Mouse (Mus musculus) embryonic facial prominence, embryonic 11.5 days (tissue): Measurements from ENCODE around the gene Rab36. TPM values are rescaled to one million over a fixed set of nuclear protein-coding genes. Genes with fewer than 3 reads are reported as not detected.

ENCODE experiments used
- ATAC-seq: fragments of 200-750 bp; cut with Nextera tagmentation; replicated peaks from 2 replicates; pipeline ENCODE4 v1.8.0; 2017; ENCODE audit warnings: low read depth; ENCODE audit not compliant: insufficient number of reproducible peaks, low FRiP score, low TSS enrichment
- DNase-seq: peaks from one replicate; pipeline ENCODE4 v3.0.0-alpha.2; 2015; ENCODE audit warnings: low spot score
- H3K27ac ChIP-seq: fragments of 300-500 bp; sonication (generic); replicated peaks from 2 replicates; pipeline ENCODE4 v1.5.1; 2014; ENCODE audit warnings: mild to moderate bottlenecking, low read depth, low read length, control low read depth
- H3K27me3 ChIP-seq: fragments of 300-500 bp; sonication (generic); 2 replicates; pipeline ENCODE4 v1.6.1; 2014; ENCODE audit warnings: mild to moderate bottlenecking, low read length, moderate library complexity, mixed read lengths; ENCODE audit not compliant: control insufficient read depth, insufficient read depth
- H3K36me3 ChIP-seq: fragments of 300-500 bp; sonication (generic); replicated peaks from 2 replicates; pipeline ENCODE4 v1.6.1; 2014; ENCODE audit warnings: low read depth, mild to moderate bottlenecking, low read length, moderate library complexity, mixed read lengths; ENCODE audit not compliant: control insufficient read depth, insufficient read depth
- H3K4me1 ChIP-seq: fragments of 300-500 bp; sonication (generic); 2 replicates; pipeline ENCODE4 v1.6.1; 2014; ENCODE audit warnings: low read length, mixed read lengths; ENCODE audit not compliant: control insufficient read depth, insufficient read depth
- H3K4me2 ChIP-seq: fragments of 300-500 bp; sonication (generic); 2 replicates; pipeline ENCODE4 v1.6.1; 2014; ENCODE audit warnings: low read depth, mild to moderate bottlenecking, control low read depth, low read length, moderate library complexity
- H3K4me3 ChIP-seq: fragments of 300-500 bp; sonication (generic); 2 replicates; pipeline ENCODE4 v1.5.1; 2014; ENCODE audit warnings: low read depth, low read length, control low read depth
- H3K9ac ChIP-seq: fragments of 300-500 bp; sonication (generic); replicated peaks from 2 replicates; pipeline ENCODE4 v1.6.1; 2014; ENCODE audit warnings: mild to moderate bottlenecking, control low read depth, low read length
- H3K9me3 ChIP-seq: fragments of 300-500 bp; sonication (generic); replicated peaks from 2 replicates; pipeline ENCODE4 v1.6.1; 2016; ENCODE audit warnings: mild to moderate bottlenecking, low read length, inconsistent platforms, mixed read lengths; ENCODE audit not compliant: control insufficient read depth
- WGBS: fragments of 180-500 bp; shearing (Covaris S2); extraction: QIAGEN DNeasy Blood & Tissue Kit; methylation state at CpG from one replicate; pipeline ENCODE4 v1.1.7; 2014; 5-methylcytosine and 5-hydroxymethylcytosine counted together
- polyA plus RNA-seq: library from polyadenylated mRNA; unstranded; fragments of >200 nt; fragmentation: Nextera tagmentation; extraction: Ambion mirVana; gene quantifications from 2 replicates; pipeline ENCODE4 v1.2.1, GENCODE M21; 2014

Gene Rab36
- polyA plus RNA-seq, 1 experiment from 2014 or later, result 8.5 TPM

DNA sequence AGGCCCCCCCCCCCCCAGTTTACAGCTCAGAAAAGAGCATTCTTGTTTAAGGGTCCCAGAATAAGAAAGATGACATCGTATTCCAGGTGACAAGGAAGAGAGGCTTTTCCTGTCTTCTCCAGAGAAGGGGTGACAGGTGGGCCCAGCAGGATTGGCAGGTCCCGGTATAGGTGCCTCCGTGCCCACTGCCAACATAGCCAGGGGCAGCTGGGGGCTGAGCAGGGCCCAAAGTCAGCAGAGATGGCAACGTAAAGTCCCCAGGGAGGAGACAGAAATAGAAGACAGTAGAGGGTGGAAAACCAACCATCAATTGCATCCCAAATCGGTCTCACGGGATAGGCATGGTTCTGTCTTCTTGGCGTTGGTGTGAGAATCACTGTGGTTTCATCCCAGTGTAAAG lies 11.9 kb downstream of the Rab36 start:
- Histone ChIP-seq H3K4me1 (no peaks in the 10 kb centered on the region), H3K9me3 (no peaks in the 10 kb centered on the region), H3K27me3 (no peaks in the 10 kb centered on the region), H3K27ac (no peak overlapping the region), H3K36me3 (no peaks in the 10 kb centered on the region), H3K4me3 (no peak overlapping the region), H3K9ac (no peak overlapping the region), H3K4me2 (no peak overlapping the region)
- DNase-seq (no peak), ATAC-seq (no peak)
- WGBS, result 94% methylated on average over 7 of the region's 7 CpGs

DNA sequence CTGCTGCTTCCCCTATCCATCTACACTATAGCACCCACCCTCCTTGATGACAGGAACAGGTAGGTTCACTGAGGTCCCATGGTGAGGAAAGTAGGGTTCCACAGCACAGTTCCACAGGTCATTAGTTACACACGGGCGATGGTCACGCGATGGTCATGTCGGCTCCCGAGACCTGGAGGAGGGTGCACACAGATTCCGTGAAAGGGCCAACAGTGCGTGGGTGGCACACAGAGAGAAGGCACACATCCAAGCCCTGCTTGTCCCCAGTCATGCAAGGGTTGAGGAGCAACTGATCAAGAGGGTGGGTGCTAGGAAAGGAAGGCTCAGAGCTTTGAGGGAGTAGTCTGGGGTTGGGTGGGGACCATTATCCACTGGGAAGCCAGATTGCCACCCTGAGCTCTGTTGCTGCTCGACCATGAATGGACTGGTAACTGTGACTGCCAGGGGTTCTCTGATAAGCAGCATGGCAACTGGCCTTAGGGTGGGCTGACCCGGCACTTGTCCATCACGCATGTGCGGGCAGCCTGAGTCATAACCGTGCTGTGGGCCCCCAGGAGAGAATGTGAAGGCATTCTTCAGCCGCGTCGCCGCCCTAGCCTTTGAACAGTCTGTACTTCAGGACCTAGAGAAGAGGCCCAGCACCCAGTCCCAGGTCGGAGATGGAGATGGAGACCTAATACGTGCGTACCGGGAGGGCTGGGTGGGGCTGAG lies 14.7 kb downstream of the Rab36 start:
- no peak overlapping the region for H3K4me2 ChIP-seq
- H3K9ac ChIP-seq, result no peak overlapping the region
- H3K4me3 ChIP-seq, result no peak overlapping the region
- H3K27ac ChIP-seq, result no peak overlapping the region
- DNase-seq, result no peak
- H3K36me3 ChIP-seq, result no peaks in the 10 kb centered on the region
- no peaks in the 10 kb centered on the region for H3K9me3 ChIP-seq
- H3K4me1 ChIP-seq, result no peaks in the 10 kb centered on the region
- 91% methylated on average over 21 of the region's 21 CpGs for WGBS
- no peaks in the 10 kb centered on the region for H3K27me3 ChIP-seq
- ATAC-seq, result no peak

DNA sequence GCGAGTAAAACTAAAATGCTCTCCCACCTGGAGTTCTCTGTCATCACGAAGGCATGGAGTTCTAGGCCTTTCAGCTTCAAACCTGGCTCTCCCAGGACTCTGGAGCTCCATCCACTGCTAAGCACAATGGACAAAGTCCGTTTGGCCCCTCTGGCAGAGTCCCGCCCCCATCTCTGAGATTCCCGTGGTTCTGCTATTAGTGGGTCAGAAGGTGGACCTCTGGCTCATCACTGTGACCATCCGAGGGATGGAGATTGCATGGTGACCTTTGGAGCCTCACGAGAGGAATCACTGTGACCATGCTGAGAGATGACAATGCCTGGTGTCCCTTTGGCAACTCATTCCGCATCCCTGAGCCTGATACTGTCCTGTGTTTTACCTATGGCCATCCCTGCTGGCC lies 16.0 kb downstream of the Rab36 start:
- no peak overlapping the region for H3K4me2 ChIP-seq
- ATAC-seq, result no peak
- H3K4me3 ChIP-seq, result no peak overlapping the region
- H3K4me1 ChIP-seq, result no peaks in the 10 kb centered on the region
- H3K9ac ChIP-seq, result no peak overlapping the region
- H3K36me3 ChIP-seq, result no peaks in the 10 kb centered on the region
- H3K27me3 ChIP-seq, result no peaks in the 10 kb centered on the region
- no peaks in the 10 kb centered on the region for H3K9me3 ChIP-seq
- DNase-seq, result no peak
- WGBS, result 78% methylated on average over 8 of the region's 8 CpGs
- no peak overlapping the region for H3K27ac ChIP-seq

GRCm38 (mm10) chr10:75053655-75054054 lies 16.8 kb downstream of the Rab36 start:
- no peaks in the 10 kb centered on the region for H3K27me3 ChIP-seq
- DNase-seq (no peak), ATAC-seq (no peak)
- no peaks in the 10 kb centered on the region for H3K4me1 ChIP-seq
- H3K36me3 ChIP-seq, result no peaks in the 10 kb centered on the region
- H3K4me2 ChIP-seq, result no peak overlapping the region
- WGBS, result 87% methylated on average over 4 of the region's 4 CpGs
- H3K9ac ChIP-seq, result no peak overlapping the region
- no peaks in the 10 kb centered on the region for H3K9me3 ChIP-seq
- no peak overlapping the region for H3K4me3 ChIP-seq
- H3K27ac ChIP-seq, result no peak overlapping the region

- no peaks in the 10 kb centered on the region for H3K36me3 ChIP-seq
- H3K27me3 ChIP-seq, result no peaks in the 10 kb centered on the region
- H3K4me1 ChIP-seq, result no peaks in the 10 kb centered on the region
- no peak overlapping the region for H3K4me3 ChIP-seq
- H3K27ac ChIP-seq, result no peak overlapping the region
- ATAC-seq (no peak), DNase-seq (no peak)
- H3K9ac ChIP-seq, result no peak overlapping the region
- H3K9me3 ChIP-seq, result no peaks in the 10 kb centered on the region
- H3K4me2 ChIP-seq, result no peak overlapping the region
- WGBS, result 70% methylated on average over 6 of the region's 6 CpGs
Measured at GRCm38 (mm10) chr10:75054125-75054524, 17.3 kb downstream of the Rab36 start.

DNA sequence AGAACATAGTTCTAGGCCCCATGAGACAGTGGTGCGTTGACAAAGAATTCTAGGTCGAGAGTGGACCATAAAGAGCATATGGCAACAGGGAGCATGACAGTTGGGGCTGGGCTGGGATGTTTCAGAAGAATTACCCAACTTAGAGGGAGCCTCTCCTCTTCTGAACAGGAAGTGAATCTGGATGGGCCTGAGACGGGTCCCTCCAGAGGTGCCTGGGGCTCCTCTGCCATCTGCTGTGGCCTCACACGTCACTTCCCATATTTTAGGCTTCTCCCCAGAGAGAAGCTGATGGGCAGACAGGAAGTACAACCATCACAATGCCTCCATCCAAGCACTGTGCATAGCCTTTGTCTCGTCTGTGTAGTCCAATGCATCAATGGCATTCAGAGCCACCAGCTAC lies 18.8 kb downstream of the Rab36 start:
- WGBS, result 65% methylated on average over 5 of the region's 5 CpGs
- Histone ChIP-seq H3K27ac (no peak overlapping the region), H3K4me2 (no peak overlapping the region), H3K9ac (no peak overlapping the region), H3K4me3 (no peak overlapping the region), H3K36me3 (no peaks in the 10 kb centered on the region), H3K4me1 (peaks cover 3% of the 10 kb centered on the region; the same call in 1 of the 2 replicates), H3K9me3 (no peaks in the 10 kb centered on the region), H3K27me3 (no peaks in the 10 kb centered on the region)
- DNase-seq (no peak), ATAC-seq (no peak)

DNA sequence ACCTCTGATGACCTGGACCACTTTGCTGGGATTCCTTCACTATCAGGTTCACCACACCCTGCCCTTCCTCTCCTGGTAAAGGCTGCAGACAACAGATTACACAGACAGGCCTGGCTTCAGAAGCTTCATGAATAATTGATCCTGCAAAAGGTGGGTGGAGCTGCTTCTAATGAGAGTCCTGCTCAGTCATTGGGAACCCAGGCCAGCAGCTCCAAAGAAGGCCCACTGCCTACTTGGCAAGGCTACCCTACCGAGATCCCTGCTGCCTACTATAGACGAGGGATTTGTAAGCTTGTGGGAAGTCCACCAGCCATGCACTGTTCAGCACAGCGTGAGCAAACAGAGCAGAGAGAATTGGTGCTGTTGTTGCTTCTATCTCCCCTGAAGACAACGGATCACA lies 19.4 kb downstream of the Rab36 start:
- 7% methylated on average over 4 of the region's 4 CpGs for WGBS
- no peak for DNase-seq
- H3K9ac ChIP-seq, result no peak overlapping the region
- no peak overlapping the region for H3K4me3 ChIP-seq
- H3K4me2 ChIP-seq, result no peak overlapping the region
- H3K36me3 ChIP-seq, result no peaks in the 10 kb centered on the region
- H3K4me1 ChIP-seq, result peaks cover 3% of the 10 kb centered on the region; the same call in 1 of the 2 replicates
- no peaks in the 10 kb centered on the region for H3K27me3 ChIP-seq
- no peak overlapping the region for H3K27ac ChIP-seq
- H3K9me3 ChIP-seq, result no peaks in the 10 kb centered on the region
- ATAC-seq, result no peak

DNA sequence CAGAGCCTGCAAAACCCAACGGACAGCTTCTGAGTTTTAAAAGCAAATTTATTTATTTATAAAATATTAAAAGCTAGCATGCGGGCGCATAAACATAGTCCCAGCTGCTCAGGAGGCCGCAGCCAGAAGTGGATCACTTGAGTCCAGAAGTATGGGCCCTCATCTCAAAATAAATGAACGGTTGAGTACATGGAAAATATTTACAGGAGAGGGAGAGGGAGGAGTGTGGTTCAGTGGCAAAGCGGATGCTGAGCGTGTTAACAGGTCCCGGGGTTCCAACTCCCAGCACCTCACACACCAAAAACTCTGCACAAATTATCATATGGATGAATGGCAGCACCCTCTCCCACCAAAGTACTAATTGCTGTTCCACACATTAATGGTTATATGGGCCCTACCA lies 21.5 kb downstream of the Rab36 start:
- Histone ChIP-seq H3K4me2 (no peak overlapping the region), H3K9me3 (no peaks in the 10 kb centered on the region), H3K4me3 (no peak overlapping the region), H3K36me3 (no peaks in the 10 kb centered on the region), H3K9ac (no peak overlapping the region), H3K4me1 (peaks cover 6% of the 10 kb centered on the region), H3K27me3 (no peaks in the 10 kb centered on the region), H3K27ac (no peak overlapping the region)
- DNase-seq (no peak), ATAC-seq (no peak)
- 85% methylated on average over 8 of the region's 8 CpGs for WGBS
